Mouse (Mus musculus) lung, postnatal 36 days (tissue): ENCODE measurements around the gene Trim10.

Source experiments
- DNase-seq: peaks from one replicate; pipeline ENCODE4 v3.0.0; 2022; ENCODE audit warnings: mixed read lengths

Trim10 gene

DNA sequence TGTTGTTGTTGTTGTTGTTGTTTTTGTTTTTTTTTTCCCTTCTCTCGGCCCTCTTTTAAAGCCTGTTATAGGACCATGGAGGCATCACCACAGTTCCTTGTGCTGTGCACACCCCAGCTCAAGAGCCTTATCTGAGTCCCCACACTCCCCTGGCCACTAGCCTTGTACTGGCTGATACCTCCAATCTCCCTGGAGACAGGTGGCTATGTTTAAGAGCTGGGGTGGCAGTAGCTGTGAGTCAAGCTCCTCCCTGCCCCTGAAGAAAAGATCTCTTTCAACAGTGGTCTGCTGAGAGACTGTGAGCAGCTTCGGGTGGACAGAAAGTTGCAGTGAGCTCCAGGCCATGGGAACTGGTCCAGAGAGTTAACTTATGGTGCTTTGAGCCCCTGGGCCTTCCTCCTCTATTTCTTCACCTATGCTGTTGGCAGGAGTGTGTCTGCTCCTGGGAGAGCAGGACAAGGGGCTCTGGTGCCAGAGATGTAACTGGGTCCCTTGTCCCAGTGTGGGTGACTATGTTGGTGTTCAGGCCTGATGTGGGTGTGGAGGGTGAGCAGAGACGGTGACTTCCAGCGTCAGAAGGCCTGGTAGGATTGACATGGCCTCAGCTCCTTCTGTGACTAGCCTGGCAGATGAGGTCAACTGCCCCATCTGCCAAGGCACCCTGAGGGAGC, at the start of gene Trim10:
TSS of gene Trim10 (plus strand) at position 291 of the 671 bp plus-strand sequence.
- no peak for DNase-seq

DNA sequence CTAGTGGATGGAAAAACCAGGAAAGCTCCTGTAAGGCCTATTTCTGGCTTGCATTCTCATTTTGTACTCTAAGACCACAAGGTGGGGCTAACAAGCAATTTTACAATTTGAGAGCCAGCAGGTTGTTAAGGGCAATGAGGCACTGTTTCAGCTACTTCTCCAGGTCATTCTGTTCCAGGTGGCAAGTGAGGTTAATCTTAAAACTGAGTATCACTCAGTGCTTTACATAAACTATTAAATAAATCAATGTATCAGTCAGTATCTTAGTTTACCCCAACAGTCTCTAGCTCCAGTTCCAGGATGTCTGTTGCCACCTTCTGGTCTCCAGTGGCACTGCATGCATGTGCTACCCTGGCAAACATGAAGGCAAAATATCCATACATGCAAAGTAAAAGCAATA, 45.4 kb upstream of the Trim10 start:
- peak; percentile 86 for DNase-seq

DNA sequence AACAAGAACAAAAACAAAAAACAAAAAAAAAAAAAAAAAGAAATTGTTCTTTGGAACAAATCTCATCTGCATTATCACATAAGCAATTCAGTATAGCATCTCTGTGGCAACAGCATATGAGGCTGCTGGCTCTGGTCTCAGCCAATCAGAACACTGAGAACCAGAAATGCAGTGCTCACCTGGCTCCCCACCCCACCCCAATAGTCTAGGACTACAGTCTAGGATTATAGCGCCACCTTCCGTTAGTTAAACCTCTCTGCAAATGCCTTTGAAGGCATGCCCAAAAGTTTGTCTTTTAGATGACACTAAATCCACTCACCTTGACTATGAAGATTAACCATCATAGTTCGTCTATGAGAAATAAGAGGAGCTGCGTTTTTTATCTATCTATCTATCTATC, 43.8 kb upstream of the Trim10 start:
- peak; percentile 39 for DNase-seq

DNA sequence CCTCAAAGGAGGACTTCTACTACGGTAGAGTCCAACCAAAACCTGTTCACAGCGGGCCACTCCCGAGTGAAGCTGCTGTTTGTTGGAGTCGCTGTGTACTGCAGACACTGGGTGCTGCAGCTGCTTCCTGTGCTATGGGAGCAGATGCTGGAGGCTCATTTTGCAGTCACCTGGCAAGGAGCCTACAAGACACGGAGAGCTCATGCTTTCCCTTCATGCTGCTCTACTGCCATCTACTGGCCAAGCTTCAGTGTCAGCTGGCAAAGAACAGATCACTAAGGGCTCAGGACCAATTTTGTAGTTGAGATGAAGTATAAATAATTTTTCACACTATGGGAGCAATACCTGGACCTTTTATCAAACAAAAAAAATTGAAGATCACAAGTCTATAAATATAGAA, 43.4 kb upstream of the Trim10 start:
- DNase-seq = peak; percentile 95

DNA sequence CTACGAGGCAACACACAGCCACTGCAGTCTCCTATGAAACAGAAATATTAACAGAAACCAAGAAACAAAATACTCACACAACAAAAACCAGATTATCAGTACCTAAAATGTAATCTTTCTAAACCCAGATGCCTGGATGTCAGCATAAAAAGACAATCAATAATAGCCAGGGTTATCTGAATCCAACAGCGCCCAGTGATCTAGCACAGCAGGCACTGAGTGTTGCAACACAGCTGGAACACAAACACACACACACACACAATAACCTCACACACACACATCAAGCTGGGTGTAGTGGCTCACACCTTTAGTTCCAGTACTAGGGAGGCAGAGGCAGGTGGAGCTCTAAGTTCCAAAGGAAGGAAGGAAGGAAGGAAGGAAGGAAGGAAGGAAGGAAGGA, 40.9 kb upstream of the Trim10 start:
- no peak for DNase-seq

DNA sequence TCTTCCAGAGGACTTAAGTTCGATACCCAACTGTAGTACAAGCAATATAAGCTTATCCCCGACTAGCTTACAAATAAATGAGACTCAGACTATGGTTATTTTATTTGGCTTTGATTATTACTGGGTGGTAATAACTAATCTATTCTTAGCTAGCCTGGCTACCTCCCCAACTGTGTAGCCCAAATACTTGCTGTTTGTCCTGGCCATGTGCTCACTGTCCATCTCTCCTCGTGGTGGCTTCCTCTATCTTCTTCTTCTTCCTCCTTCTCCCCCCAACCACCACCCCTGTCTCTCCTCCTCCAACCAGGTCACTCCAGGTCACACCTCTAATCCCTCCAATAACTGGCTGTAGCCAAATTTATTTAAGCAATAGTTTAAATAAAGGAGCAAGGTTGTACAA, 38.9 kb upstream of the Trim10 start:
- no peak for DNase-seq

DNA sequence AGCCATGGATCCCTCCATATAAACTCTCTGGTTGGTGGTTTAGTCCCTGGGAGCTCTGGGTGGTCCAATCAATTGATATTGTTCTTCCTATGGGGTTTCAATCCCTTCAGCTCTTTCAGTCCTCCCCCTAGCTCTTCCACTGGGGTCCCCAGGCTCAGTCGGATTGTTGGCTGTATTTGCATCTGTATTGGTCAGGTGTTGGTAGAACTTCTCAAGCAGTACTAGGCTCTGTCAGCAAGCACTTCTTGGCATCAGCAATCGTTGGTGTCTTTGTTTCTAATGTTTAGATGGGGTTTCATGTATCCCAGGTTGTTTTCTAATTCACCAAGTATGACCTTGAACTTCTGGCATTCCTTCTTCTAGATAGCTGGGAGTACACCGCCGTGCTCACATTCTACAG, 36.7 kb upstream of the Trim10 start:
- DNase-seq = no peak

DNA sequence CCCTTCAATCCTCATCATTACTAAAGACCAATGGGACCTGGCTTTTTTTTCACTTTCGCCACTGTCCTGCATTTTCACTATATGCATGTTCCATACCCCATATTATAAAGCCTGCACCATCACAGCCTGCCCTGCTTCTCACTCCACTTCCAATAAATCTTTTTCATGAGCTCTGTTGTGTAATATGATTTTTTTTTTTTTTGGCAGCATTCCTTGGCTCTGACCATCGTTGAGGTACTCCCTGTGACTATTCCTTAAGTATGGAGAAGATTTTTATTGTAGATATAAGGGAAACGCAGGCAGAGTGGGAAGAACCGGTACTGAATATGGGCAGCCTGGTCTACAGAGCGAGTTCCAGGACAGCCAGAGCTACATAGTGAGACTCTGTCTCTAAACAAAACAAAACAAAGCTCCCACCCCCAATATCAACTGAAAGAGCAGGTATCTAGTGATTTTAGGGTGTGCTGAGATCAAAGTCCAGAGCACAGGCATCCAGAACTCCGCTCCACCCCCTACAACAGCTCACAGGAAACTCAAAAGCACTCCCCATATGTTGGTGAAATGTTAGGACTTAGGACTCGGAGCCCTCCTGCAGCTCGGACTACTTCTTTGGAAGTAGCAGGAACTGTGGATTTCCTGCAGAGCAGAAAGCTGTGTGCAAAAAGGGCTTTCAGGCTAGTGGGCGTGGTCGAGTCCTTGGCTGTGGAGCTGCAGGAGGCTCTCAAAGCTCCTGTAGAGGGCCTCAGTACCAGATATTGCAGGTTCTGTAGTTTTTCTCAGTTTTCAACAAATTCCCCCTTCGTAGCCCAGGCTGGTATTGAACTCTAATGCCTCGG, 33.6 kb upstream of the Trim10 start:
- DNase-seq = peak; percentile 75

DNA sequence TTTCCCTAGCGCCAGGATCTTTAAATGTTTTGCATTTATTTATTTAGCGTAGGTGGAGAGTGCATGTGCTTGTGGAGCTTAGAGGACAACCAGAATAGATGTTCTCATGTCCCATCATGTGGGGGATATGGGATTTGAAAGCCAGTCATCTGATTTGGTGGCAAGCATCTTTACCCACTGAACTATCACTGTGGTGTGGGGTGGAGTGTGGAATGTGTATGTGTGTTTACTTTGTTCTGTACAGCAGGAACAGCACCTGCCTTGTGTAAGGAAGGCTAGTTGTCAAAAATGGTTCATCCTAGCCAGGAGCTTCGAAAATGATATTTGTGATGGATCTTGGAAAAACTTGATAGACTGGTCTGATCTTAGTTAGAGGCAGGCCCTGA, 33.0 kb upstream of the Trim10 start:
- no peak for DNase-seq

DNA sequence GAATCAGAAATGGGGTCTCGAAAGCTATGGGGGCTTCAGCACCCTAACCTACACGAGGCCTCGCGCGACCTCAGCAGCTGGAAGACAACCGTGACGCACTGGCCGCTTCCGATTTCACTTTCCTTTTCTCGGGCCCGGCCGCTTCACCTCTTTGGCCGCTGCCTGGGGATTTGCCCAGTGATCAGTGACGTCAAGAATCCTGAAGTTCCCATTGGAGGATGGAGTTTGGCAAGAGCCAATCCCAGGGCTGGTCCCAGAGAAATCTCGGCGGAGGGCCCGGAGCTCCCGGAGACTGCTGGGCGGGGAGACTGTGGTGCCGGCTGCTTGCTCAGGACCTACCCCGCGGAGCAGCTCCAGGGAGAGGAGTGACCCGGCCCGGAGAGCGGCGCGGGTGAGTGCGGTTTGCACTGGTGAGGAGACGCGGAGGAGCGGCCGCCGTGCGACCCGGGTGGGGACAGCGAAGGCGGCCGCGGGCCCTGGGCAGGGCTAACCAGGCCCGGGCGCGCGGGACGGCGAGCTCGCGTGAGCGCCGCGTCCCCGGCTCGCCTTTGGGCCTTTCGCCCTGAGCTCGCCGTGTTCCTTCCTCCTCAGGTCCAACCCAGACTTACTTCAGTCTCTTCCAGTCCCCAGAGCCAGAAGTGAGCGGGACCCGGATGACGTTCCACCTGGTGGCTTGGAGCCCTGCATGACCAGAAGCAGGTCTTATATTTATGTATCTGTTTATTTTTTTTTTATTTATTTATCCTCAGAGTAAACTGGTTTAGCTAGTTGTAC, 32.3 kb upstream of the Trim10 start, which contains the start of gene Trim26:
TSS of gene Trim26 (plus strand) at position 261 of the 774 bp plus-strand sequence.
- DNase-seq = peak; percentile 99

DNA sequence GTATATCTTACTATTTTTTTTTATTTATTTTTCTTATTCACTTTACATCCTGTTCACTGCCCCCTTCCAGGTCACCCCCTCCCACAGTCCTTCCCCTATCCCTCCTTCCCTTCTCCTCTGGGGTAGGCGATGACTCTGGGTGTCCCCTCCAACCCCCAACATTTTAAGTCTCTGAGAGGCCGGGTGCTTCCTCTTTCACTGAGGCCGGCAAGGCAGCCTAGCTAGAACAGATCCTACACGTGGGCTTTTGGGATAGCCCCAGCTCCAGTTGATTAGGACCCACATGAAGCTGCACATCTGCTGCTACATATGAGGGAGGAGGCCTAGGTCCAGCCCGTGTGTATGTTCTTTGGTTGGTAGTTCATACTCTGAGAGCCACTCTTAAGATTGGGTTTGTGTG, 30.4 kb upstream of the Trim10 start:
- no peak for DNase-seq

DNA sequence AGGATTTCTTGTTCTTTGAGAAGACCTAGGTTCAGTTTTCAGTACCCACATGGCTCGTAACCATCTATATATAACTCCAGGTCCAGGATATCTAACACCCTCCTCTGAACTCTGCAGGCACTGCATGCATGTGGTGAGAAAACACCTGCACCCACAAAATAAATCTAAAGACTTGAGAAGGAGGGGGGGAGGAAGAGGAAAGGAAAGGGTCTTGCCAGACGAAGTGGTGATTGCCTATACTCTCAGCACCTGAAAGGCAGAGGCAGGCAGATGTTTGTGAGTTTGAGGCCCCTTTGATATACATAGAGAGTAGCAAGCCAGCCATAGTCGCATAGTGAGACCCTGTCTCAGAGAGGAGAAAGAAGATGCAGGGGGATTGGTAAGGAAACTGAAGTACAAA, 29.4 kb upstream of the Trim10 start:
- no peak for DNase-seq

DNA sequence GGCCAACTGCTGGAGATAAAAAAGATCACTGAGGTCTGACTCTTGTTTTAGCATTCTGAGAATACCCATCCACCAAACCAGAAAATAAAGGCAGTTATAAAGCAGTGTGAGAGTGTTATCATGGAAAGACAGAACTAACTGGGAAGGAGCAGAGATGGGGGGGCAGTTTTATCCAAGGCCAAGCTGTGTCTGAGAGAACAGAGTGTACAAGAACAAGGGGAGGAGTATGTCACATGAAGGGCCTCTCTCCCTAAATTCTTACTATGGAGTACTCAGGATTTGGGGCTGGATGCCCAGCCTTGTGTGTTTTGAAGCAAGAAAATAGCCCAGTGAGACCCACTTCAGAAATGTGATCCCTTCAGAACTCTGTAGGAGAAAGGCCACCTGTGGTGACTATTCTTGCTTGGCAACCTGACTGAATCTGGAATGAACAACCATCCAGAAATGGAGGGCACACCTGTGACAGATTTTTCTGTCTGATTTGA, 28.4 kb upstream of the Trim10 start:
- no peak for DNase-seq

DNA sequence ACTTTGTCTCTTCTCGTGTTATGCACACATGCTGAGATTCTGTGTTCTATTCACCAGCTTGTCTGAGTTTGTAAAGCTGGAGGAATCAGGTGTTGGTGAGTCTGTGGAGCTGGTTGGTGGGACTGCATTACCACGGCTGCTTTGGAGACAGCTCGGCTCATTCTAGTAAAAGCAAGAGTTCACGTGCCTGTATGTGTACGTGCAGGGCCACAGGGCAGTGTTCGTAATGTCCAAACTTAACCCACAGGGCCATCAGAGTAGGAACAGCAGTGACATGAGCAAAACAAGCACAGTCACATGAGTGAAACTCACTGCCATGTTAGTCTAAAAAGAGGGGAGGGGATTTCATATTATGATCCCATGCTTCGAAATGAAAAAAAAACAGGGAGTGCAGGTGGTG, 25.7 kb upstream of the Trim10 start:
- DNase-seq = no peak

DNA sequence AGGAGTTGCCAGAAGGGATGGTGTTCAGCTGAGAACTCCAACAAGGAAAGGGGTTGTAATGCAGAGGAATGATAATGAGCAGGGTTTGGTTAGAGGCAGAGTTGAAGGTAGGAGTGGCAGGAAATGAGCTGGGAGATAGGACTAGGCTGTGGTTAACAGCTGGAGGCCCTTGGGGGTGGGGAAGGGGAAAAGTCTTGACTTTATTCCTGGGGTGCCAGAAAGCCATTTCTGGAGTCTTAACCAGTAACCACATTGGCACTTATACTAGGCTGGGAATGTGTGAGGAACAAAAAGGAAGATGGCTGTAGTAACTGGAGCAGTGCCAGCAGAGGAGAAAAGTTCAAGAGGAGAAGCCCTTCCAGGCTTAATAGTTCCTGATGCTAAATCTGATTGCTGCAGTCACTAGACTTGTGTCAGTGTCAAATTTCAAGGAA, 25.1 kb upstream of the Trim10 start:
- DNase-seq = no peak

DNA sequence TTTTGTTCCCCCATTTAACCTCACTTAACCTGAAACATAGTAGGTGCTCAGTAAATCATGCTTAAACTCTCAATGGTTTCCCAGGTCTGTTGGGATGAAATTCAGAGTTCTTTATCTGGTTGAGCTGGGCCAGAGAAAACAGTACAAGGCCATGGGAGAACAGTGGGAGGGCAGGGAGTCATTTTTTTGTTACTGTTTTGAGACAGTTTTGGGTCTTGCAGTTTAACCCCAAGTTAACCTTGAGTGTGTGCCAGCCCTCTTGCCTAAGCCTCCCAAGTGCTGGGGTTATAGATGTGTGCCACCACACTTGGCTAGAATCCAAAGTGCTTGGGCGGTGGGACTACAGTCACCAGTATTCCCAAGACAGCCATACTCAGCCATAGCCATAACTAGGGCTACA, 24.6 kb upstream of the Trim10 start:
- no peak for DNase-seq

DNA sequence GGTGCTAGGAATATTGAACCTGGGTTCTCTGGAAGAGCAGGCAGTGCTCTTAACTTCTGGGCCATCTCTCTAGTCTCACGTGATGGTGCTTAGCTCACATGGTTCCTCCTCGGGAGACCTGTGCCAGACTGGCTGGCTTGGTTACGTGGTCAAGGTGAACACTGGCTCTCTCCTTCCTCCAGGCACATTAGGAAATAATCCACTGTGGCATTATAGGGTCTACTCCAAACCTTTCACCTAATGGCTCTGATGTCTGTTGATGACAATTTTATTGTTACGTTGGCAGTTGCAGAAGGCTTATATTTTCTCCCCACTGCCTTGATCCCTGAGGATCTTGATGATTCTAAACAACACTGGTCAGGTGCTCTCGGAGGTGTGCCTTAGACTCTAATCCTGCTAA, 20.5 kb upstream of the Trim10 start:
- no peak for DNase-seq

DNA sequence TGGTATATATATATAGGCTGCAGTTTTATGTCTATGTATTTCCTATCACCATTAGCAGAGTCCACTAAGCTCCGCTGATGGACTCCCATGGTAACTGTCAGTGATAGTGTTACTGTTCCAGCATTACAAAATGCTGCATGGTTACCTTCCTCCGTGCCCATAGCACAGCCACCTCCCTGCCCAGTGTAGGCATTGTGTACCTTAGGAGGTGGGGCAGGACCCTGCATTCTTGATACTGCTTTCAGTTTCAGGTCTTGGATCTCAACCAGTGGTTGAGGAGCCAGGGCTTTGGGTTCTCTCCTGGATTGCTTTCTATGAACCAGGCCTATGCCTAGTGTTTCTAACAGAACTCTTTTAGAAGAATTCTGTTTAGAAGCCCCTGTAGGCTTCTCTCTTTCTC, 19.4 kb upstream of the Trim10 start:
- DNase-seq = peak; percentile 54

DNA sequence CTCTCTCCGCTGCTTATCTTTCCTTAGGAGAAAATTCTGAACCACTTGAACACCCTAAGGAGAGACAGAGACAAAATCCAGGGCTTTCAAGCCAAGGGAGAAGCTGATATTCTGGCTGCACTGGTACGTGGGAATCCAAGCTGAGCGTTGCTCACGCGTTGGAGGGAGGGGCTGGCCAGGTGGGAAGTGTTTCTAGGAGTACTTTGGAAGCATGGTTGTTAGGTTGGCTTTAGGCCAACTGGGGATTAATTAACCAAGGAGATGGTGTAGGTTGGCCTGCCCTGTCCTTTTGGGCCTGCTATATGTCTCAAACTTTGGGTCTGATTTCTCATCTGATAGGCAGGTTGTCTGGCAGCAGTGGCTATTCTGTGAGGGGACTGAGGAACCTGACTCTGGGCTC, 18.2 kb upstream of the Trim10 start:
- no peak for DNase-seq

DNA sequence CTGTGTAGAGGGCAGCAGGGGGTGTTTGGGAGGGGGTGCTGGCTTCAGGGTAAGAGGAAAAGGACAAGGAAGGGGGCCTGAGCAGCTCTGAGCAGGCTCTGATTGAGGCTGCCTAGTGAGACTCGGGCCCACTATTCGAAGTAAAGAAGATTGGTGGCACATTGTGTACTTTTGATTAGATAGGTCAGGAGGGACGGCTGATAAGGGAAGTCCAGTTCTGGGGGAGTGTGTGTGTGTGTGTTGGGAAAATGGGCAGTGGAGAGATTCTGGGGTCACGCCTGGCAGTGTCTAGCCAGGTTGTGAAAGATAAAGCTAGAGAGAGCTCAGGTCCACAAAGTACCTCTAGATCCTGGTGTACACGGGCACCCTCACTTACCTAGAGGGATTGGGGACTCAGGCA, 17.7 kb upstream of the Trim10 start:
- DNase-seq = no peak

DNA sequence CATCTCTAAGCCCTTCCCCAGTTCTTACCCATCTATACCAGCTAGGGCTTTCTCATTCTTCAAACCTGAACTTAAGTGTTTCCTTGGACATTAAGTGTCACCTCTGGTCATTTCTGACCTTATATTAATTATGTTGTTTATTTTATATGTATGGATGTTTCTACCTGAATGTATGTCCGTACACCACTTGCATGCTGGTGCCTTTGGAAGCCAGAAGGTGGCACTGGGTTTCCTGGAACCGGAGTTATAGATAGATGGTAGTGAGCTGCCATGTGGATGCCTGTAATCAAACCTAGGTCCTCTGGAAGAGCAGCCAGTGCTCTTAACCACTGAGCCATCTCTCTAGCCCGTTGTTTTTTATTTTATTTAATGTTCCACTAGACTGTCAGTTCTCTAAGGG, 13.9 kb upstream of the Trim10 start:
- DNase-seq = no peak

DNA sequence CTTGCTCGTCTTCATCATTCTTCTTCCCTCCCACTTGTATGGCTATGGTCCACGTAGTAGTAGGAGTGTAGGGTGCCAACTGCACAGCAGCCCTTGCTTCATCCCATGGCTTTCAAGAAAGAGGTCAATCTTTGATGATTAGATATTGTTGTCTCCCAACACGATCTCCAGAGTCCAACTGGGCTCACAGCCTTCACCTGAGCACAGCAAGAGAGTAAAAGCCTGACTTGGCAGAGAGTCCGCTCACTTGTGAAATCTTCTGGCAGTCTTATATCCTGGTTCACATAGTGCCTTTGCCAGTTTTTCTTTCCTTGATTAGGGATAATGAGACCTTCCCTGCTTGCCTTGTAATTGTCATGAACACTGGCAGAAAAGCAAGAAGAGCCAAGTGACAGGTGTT, 13.1 kb upstream of the Trim10 start:
- no peak for DNase-seq

DNA sequence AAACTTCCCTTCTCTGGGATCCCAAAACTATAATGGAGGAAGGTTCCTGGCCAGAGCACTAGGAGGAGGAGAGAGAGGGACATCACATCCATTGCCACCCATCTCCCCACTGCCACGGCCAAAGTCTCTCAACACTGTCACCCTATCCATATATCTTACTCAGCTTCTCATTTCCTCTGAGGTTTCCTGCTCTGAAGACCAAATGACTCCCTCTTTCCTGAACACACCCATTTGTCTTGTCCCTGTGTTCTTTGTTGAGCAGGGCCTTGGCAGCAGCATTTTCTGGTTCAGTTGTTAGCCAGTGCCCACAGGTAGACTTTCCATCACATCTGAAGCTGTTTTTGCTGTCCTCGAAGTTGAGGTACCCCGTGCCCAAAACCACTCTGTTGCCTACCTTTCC, 11.2 kb upstream of the Trim10 start:
- no peak for DNase-seq

DNA sequence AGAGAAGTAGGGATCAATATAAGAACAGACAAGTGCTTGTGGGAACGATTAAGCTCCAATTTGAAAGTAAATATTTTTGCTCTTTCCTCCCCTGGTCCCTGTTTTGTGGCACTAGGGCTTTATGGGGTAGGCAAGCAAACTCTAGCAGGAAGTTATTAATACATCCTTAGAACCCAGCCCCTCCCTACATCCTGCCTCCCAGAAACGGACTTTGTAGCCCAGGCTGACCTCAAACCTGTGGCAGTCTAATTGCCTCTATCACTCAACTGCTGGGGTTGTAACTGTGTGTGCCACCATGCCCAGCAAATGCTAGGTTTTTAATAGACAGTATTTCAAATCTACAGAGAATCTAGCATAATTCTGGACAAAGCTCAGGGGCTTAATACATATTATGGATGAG, 7.7 kb upstream of the Trim10 start:
- no peak for DNase-seq
